Mouse (Mus musculus) MEL-GATA-1-ER (cell line): ENCODE results near the gene Wnk2.

Experiments used
- DNase-seq: peaks from one replicate; pipeline ENCODE4 v3.0.0-alpha.2; 2012; ENCODE audit warnings: low read depth; ENCODE audit errors: extremely low read depth

Gene Wnk2

GRCm38 (mm10) chr13:49143323-49143722, 4.5 kb downstream of the Wnk2 start:
- DNase-seq: no peak

GRCm38 (mm10) chr13:49142396-49142795, 5.4 kb downstream of the Wnk2 start:
- no peak for DNase-seq

- no peak for DNase-seq
Observed at GRCm38 (mm10) chr13:49140567-49140966, 7.2 kb downstream of the Wnk2 start.

- no peak for DNase-seq
Observed at GRCm38 (mm10) chr13:49134491-49134890, 13.3 kb downstream of the Wnk2 start.

GRCm38 (mm10) chr13:49133125-49133524, 14.7 kb downstream of the Wnk2 start:
- no peak for DNase-seq

GRCm38 (mm10) chr13:49131946-49132687, 15.7 kb downstream of the Wnk2 start:
- no peak for DNase-seq

- DNase-seq: no peak
Observed at GRCm38 (mm10) chr13:49131342-49131855, 16.4 kb downstream of the Wnk2 start.

GRCm38 (mm10) chr13:49129845-49130244, 18.0 kb downstream of the Wnk2 start:
- no peak for DNase-seq

GRCm38 (mm10) chr13:49129154-49129553, 18.7 kb downstream of the Wnk2 start:
- no peak for DNase-seq

- no peak for DNase-seq
Observed at GRCm38 (mm10) chr13:49127844-49128631, 19.8 kb downstream of the Wnk2 start.

GRCm38 (mm10) chr13:49122106-49122505, 25.7 kb downstream of the Wnk2 start:
- no peak for DNase-seq

- DNase-seq: peak; percentile 34
Observed at GRCm38 (mm10) chr13:49117563-49117962, 30.3 kb downstream of the Wnk2 start.

GRCm38 (mm10) chr13:49114921-49115320, 32.9 kb downstream of the Wnk2 start:
- no peak for DNase-seq

- no peak for DNase-seq
Observed at GRCm38 (mm10) chr13:49114116-49114515, 33.7 kb downstream of the Wnk2 start.

- no peak for DNase-seq
Observed at GRCm38 (mm10) chr13:49113345-49113744, 34.5 kb downstream of the Wnk2 start.

- no peak for DNase-seq
Observed at GRCm38 (mm10) chr13:49112652-49113051, 35.2 kb downstream of the Wnk2 start.

- no peak for DNase-seq
Observed at GRCm38 (mm10) chr13:49109665-49110064, 38.1 kb downstream of the Wnk2 start.

- DNase-seq: no peak
Observed at GRCm38 (mm10) chr13:49108119-49108846, 39.5 kb downstream of the Wnk2 start.

- DNase-seq: no peak
Observed at GRCm38 (mm10) chr13:49103913-49104312, 43.9 kb downstream of the Wnk2 start.

GRCm38 (mm10) chr13:49103235-49103634, 44.6 kb downstream of the Wnk2 start:
- no peak for DNase-seq

GRCm38 (mm10) chr13:49100417-49100816, 47.4 kb downstream of the Wnk2 start:
- peak; percentile 14 for DNase-seq

- DNase-seq: no peak
Observed at GRCm38 (mm10) chr13:49096826-49097225, 51.0 kb downstream of the Wnk2 start.
